Mouse (Mus musculus): ENCODE results near the gene Pex1. TPM values are rescaled to one million over a fixed set of nuclear protein-coding genes. Genes with fewer than 3 reads are reported as not detected.
"Not testable (repeated sequence)": the region's sequence is repeated elsewhere in the genome, so short reads cannot be mapped to it uniquely, and the experiment has no call there.

Pex1 gene
- total RNA-seq, 2 experiments from 2014 or later, result 17.5 to 30.2 TPM

DNA sequence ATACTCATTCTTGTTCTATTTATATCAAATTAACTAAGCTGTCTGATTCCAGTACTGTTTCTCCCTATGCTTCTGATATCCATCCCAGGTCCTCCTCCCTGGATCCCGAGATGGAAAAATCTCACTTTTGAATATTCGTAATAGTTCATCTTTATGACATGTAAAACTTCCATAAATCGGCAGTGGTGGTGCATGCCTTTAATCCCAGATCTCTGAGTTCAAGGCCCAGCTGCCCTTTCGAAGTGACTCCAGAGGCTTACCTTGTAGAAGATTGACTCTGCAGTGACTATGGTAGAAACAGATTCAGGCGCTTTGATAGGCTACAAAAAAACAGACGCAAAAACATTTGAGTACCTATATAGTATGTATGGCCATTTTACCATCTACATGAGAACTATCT lies 48.8 kb downstream of the Pex1 start:
- no peak for DNase-seq

DNA sequence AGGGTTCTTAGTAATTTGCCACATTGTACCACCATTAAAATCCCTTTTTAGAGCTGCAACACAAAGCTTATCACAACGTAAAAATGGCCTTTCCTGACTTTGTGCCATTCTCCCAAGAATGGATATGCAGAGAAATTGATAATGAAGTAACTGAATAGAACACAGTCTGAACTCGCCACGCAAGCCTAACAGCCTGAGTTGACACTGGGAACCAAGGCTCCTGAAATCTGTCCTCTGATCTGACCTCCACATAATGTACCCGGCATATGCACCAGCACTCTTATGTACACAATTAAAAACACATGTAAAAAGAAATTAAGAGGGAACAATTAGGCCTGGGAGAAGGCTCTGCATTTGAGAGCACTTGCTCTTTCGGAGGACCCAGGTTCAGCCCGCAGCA lies 49.5 kb downstream of the Pex1 start:
- no peak for DNase-seq

DNA sequence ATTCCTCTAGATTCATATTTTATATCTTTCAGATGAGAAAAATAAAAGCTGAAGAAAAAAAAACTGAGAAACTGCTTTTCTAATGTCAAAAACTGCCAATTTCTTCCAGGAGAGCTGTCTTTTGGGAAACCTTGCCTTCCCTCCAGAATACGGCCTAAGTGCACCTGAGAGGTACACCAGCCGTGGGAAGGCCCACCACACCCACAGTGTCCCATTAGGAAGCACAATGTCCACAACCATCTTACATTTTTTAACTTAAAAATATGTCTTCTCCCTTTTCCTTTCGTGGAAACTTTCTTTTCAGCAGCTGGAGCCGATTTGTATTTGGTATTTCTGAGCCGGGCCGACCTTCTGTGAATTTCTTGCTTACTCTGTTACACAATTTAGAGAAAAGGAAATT lies 50.7 kb downstream of the Pex1 start:
- DNase-seq, result no peak

DNA sequence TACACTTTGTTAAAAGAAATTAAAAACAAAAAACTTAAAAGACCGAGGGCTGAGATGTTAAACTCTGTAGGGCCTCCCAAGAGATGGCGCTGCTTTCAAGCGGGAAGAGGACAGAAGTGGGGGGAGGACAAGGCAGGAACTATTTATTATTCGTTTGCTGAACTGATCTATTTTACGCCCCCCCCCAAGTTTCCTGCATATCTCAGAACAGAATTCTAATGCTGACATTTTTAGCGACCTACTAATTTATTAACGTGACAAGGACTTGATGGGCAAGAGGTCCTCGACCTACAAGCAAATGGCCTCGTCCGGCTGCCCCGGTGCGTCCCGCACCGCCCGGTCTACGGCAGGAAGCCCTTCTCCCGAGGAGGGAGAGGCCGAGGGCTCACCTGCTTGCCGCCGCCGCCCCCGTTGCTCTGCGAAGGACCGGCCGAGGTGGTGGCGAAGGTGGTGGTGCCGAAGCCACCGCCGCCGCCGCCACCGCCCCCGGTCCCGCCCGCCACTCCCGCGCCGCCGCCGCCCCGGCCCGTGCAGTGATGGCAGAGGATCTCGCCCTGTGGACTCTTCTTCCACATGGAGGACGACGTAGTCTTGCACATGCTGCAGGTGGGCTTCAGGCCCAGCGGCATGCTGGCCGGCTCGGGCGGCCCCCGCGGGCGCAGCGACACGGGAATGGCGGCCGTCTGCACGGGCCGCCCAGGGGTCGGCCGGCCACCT lies 51.3 kb downstream of the Pex1 start:
- peak; percentile 63 for DNase-seq

DNA sequence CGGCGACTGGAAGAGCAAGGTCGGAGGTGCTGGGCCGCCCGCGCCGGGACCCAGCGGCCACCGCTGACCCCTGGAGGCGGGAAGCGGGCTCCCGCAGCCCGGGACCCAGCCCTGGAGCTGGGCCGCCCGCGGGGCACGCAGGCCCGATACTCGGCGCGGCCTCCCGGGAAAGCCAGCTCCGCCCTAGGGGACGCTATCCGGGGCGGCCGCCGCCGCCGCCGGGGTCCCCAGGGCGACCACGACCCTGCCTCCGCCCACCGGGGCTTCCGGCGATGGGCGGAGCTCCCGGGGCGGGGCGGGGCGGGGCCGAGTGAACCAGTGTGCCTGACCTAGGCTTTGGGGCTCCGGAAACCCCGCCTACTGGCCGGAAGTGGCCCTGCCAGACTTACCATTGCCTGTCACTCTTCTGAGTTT lies 51.8 kb downstream of the Pex1 start:
- DNase-seq, result peak; percentile 92

DNA sequence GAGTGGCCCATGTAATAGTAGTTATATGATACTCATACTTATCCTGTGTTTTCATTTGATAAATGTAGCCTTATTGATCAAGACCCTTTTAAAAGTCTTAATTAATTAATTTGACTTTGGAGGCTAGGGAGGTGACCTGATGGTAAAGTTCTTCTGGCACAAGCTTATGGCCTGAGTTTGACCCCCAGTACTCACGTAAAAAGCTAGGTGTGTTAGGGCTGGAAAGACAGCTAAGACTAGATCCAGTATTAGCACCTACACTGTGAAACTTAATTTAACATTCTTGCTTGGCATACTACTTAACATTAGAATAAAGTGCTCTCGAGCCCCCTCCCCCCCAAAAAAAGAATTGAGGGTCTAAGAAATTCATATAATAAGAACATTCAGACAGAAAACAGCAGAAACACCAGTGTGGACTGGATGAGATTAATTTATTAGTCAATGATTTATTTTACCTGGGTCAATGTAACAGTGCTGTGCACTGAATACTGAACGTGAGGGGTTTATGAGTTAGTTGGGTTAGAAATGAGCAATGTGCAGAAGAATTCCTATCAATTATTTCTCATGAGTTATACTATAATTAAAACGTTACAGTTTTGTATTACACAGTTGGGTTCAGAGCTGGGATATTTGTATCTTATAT lies 52.5 kb downstream of the Pex1 start:
- no peak for DNase-seq

DNA sequence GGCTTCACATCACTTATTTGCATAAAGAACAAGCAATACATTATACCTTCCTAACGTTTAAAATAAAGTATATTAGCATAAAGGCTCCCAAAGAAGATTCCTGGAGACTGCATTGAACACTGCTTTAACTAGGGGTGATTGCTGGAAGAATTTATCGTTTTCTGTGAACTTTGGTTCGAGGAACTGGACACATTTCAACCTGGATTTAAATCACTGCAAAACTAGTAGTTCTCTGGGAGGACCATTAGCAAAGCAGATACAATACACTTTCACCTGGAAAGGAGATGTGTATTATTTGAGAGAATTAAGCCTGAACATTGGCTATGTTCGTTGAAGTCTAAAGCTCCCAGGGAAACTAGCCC lies 53.0 kb downstream of the Pex1 start:
- DNase-seq, result no peak

DNA sequence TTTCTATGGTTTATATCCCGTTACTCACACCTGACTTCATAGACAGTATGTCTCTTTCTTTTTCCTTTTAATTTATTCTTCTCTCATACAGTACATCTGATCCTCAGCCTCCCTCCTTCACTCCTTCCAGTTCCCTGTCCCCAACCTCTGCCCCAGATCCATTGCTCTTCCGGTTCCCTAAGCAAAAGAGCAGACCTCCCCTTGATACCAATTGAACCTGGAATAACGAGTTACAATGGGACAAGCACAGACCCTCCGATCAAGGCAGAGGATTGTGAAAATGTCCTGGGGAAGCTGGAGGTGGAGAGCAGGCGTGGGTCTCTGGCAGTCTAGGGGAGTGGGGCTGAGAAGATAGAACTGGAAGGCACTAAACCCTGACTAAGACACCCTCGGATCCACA lies 55.0 kb downstream of the Pex1 start, which contains the start of gene Tmbim7:
TSS of gene Tmbim7 (plus strand) at position 301 of the 400 bp plus-strand sequence.
- no peak for DNase-seq

DNA sequence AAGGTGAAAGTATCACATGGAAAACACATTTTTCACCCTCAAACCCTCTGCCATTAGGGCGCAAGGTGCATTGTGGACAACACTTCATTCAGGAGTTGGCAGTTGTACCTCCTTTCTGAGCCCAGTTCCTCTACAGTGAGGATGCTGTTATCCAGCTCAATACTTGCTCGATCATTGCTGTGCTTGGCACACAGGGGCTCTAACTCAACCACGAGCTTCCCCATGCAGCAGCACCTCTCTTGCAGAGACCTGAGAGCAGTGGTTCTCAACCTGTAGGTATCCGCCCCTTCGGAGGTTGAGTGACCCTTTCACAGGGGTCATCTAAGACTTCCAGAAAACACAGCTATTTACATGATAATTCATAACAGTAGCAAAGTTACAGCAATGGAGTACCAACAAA lies 55.8 kb downstream of the Pex1 start:
- DNase-seq, result no peak

DNA sequence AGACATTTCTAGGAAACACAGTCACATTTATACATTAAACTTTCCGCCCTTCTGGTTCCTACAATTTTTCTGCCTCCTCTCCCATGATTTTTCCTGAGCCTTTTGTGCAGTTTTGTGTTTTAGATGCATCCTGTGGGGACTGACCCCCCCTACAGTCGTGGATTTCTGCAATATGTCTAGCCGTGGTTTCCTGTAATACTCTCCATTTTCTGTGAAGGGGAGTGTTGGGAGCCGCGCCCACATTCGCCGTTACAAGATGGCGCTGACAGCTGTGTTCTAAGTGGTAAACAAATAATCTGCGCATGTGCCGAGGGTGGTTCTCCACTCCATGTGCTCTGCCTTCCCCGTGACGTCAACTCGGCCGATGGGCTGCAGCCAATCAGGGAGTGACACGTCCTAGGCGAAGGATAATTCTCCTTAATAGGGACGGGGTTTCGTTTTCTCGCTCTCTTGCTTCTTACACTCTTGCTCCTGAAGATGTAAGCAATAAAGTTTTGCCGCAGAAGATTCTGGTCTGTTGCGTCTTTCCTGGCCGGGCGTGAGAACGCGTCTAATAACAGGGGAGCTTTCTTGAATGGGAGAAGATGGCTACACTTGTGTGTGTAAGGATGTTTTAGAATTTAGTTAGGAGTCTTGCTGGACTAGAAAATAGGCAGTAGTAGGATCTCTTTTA lies 57.2 kb downstream of the Pex1 start:
- DNase-seq, result not testable (repeated sequence)

DNA sequence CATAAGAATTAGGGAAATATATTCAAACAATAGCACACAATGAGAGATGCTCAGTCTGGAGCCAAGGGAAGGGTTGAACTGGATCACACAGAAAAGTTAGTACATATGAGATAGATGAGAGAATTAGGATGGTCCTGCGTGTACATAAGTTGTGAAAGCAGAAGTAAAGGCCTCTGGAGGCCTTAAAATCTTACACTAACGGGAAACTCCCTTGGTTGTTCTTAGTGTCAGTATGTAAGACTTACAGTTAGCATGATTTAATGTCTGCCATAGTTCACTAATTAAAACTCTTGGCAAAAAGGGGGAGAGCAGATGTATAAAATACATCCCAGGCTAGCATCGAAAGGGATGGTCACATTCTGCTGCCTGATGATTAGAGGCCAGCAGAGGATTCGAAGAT lies 57.9 kb downstream of the Pex1 start:
- DNase-seq, result no peak

DNA sequence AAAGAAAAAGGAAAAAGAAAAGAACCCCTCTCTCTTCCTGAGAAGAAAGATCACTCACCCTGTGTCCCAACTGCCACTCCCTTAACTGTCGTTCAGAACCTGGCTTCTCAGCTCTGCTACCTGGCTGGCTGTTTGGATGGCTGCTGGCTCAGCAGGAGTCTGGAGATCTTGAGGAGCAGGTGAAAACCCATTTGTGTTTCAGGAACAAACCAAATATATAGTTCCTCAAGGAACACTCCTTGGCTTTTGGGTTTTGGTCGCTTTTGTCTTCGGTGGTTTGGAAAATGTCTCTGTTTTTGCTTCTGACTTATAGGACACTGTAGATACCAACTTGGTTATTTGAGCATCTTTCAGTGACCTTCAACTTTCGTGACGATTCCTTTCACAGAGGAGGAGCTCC lies 61.2 kb downstream of the Pex1 start, which contains the start of gene Gatad1:
TSS of gene Gatad1 (minus strand) at position 101 of the 400 bp plus-strand sequence.
- DNase-seq, result no peak

DNA sequence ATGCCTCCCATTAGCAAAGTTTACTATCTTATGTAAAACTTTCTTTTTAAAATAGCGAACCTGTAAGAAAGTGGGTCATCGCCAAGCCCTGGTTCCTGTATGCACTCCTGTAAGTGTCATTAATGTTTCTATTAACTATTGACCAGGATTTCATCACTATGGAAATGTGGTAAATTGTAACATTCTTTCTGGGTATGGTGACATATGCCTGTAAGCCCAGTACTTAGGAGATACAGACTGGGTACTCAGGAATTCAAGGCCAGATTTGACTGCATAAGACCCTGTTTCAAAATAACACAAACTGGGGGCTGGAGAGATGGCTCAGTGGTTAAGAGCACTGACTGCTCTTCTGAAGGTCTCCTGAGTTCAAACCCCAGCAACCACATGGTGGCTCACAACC lies 69.4 kb downstream of the Pex1 start:
- no peak for DNase-seq

DNA sequence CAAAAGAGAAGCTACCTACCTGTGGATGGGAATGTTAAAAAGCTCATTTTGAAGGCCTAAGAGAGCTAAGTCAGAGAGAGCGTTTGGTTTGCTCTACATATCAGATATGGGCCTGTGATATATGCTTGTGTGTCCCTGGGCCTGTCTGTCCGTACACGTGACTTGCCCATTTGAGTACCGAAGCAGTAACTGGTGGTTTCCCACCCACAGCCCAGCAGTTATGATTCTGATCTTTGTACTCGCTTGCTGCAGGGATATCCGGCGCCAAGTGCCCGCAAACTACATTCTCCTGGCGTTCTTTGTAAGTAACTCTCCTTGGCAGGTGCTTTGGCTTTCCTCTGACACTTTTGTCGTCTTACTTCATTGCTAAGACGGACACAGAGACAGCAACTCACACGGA lies 70.7 kb downstream of the Pex1 start:
- DNase-seq, result no peak

DNA sequence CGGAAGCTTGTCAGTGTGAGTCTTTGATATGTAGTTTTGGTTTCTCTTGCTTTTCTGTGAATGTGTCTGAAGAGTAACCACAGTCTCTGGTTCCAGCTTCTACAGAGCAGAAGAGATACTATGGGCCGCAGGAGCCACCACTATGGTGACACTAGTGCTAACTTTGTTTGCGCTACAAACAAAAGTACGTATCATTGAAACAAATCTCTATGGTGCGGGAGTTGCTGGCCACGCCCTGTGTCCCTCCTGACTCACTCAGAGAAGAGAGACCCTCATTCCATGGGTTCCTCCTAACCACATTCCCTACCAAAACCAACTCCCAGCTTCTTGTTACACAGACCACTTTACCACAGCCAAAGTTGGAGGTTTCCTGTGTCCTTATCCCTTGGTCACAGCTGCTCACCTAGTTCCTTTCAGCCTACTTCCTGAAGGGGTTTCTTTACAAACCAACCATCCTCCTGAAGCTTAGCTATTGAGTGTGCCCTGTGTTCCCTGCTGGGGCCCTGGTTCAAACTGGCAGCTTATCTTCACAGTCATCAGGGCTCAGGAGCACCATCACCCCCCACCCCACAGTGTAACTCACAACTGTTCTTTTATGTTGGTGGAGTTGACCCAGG lies 74.2 kb downstream of the Pex1 start:
- no peak for DNase-seq

Small RNA genes within 50 kb of the gene (microRNA-seq; reads per million reads assigned to microRNA genes)
- not detected for gene Gm26238

Other genes starting within 250 kb of the Pex1 start
- 10 to 100 TPM; 25.3 to 34.4 TPM for gene Fam133b, start 52.2 kb upstream of the Pex1 start, total RNA-seq (2021)
- 1 to 10 TPM; 2.2 to 4.9 TPM for gene 1700109H08Rik, start 24.5 kb upstream of the Pex1 start, total RNA-seq (2021)
- 10 to 100 TPM in 1 of 2 experiments, 1 to 10 TPM in 1; 8.0 to 11.6 TPM for gene Rbm48, start 519 bp downstream of the Pex1 start, total RNA-seq (2021)
- not detected for gene Tmbim7, start 55.1 kb downstream of the Pex1 start, total RNA-seq (2021)
- gene Gatad1, start 61.1 kb downstream of the Pex1 start, total RNA-seq (2021), result 100 to 1,000 TPM; 121 to 123 TPM
- gene Ankib1, start 206.9 kb downstream of the Pex1 start, total RNA-seq (2021), result 10 to 100 TPM; 47.8 to 53.0 TPM
- 10 to 100 TPM; 34.0 to 44.6 TPM for gene Krit1, start 207.1 kb downstream of the Pex1 start, total RNA-seq (2021)
- gene Lrrd1, start 249.1 kb downstream of the Pex1 start, total RNA-seq (2021), result not detected

Measured in adrenal gland, postnatal 10 days (tissue).